Mouse (Mus musculus) CH12F3 (cell line): ENCODE measurements around the gene Tekt4.

Source experiments
- in situ Hi-C: fragments of 300-500 bp; cut with MboI; formaldehyde crosslinking; loops from 2 replicates; pipeline ENCODE4 v1.14.3; 2020; ENCODE audit warnings: low sequenced_read_pairs

The Tekt4 gene

GRCm38 (mm10) chr17:25454272-25454671 lies at the start of gene Tekt4:
TSS of gene Tekt4 (plus strand) at chr17:25454615.
- in situ Hi-C loops: no loop called here

GRCm38 (mm10) chr17:25405224-25405895 lies 49.1 kb upstream of the Tekt4 start:
- in situ Hi-C loops: no loop called here

- in situ Hi-C loops: no loop called here
Observed at GRCm38 (mm10) chr17:25406011-25406441, 48.4 kb upstream of the Tekt4 start.

- in situ Hi-C loops: no loop called here
Observed at GRCm38 (mm10) chr17:25407352-25407751, 47.1 kb upstream of the Tekt4 start.

GRCm38 (mm10) chr17:25408302-25408999 lies 46.0 kb upstream of the Tekt4 start:
- in situ Hi-C loops: no loop called here

- in situ Hi-C loops: no loop called here
Observed at GRCm38 (mm10) chr17:25409621-25410020, 44.8 kb upstream of the Tekt4 start.

DNA sequence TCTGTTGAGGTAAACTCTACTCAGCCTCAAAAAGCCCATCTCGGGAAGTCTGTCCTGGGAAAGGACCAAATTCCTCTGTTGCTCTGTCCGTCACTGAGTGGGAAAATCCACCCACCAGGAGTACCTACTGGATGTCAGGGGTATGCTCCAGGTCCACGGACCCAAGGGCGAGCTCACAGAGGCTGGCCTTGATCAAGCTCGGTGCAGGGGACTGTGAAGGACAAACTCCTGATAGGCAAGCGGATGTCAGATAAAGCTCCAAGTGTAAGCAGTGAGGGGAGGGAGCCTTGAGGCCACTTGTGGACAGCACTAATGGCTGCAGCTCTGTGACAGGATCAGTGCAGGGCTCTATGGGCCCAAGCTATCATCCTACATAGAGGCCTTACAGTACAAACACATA lies 44.2 kb upstream of the Tekt4 start:
- in situ Hi-C loops: no loop called here

DNA sequence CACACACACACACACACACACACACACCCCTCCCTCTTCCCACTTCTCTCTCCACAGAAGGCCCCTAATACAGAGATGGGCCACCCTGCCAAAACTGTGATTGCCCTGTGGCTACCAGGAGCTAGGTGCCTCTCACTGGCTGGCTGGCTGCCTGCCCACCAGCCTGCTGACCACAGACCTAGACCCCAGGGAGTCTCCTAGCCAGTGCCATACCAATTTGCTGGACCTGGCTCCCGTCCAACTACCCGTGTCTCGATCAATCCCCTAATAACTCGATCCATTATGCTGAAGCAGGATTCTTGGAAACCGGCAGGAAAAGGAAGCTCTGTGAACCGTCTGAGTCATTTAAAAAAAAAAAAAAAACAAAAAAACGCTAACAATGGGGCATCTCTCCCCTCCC lies 43.6 kb upstream of the Tekt4 start:
- in situ Hi-C loops: no loop called here

GRCm38 (mm10) chr17:25411251-25411650 lies 43.2 kb upstream of the Tekt4 start:
- in situ Hi-C loops: no loop called here

DNA sequence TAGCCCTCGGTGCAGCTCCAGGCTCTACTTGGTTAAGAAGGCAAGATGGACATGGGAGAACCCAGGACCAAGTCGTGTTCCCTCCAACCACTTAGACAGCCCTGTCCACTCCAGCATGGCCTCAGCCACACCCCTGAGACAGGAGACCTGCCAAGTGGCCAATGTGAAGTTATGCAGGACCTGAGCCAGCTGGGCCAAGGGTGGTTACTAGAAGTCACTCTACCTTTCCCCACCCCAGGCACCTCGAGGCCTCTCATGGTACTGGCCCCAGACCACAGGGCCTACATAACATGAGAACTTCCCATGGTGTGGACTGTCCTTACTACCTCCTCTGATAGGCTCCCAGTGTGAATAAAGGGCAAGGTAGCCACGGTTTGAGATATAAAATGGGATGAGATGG lies 40.2 kb upstream of the Tekt4 start:
- in situ Hi-C loops: no loop called here

DNA sequence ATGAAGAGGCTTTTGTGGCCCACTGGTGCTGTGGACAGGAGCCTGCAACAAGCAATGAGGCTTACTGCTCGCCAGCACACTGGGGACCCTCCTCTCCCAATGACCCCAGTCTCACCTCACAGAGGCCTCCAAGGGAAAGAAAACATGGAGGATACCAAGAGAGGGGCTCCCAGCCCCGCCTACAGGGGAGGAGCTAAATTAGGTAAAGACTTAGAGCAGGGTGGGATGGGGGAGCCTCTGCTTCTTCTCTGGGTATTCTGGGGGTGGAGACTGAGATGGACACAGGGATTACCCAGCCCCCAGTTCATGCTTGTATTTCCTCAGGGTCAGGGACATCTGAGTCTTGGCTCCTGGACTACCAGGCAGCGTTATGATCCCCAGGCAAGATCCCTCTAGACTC lies 39.5 kb upstream of the Tekt4 start:
- in situ Hi-C loops: no loop called here

DNA sequence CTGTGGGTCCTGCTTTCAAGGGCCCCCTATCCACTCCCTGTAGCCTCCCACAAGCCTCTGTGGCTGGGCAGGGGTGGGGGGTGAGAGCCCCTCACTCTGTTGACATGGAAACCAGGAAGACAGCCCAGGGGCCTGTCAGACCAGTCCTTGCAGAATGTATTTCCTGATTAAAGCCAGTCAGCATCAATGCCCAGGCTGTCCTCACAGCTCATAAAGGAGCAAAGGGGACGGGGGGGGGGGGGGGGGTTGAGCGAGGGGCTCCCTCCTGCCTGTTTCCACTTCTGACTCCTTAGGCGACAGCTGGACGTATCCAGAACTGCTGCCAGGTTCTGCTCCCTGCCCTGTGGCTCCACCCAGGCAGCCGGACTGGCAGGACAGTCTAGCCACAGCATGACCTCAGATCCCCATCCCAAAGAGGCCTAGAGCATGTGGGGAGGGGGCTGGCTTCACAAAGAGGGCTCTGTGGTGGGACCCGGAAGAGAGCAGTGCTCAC lies 38.9 kb upstream of the Tekt4 start:
- in situ Hi-C loops: no loop called here

GRCm38 (mm10) chr17:25416219-25416618 lies 38.2 kb upstream of the Tekt4 start:
- in situ Hi-C loops: no loop called here

GRCm38 (mm10) chr17:25417990-25418389 lies 36.4 kb upstream of the Tekt4 start:
- in situ Hi-C loops: no loop called here

- in situ Hi-C loops: no loop called here
Observed at GRCm38 (mm10) chr17:25418926-25419325, 35.5 kb upstream of the Tekt4 start.

DNA sequence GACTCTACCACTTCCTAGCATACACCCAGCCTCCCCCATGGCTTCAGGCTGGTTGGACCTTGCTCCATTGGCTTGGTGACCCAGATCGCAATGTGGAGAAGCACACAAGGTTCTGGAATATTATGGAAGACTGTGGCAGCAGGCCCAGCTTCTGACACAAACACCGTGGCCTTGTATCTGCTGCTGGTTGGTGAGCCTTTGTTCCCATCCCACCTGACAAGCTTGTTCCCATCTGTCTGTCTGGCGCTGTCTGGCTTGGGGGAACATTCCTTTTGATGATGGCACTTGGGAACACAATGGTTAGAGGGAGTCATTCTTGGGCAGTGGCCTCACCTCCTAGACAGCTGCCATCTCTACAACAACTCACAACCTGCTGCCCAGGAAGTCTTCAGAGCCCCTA lies 33.4 kb upstream of the Tekt4 start:
- in situ Hi-C loops: no loop called here

GRCm38 (mm10) chr17:25424526-25425080 lies 29.8 kb upstream of the Tekt4 start:
- in situ Hi-C loops: no loop called here

DNA sequence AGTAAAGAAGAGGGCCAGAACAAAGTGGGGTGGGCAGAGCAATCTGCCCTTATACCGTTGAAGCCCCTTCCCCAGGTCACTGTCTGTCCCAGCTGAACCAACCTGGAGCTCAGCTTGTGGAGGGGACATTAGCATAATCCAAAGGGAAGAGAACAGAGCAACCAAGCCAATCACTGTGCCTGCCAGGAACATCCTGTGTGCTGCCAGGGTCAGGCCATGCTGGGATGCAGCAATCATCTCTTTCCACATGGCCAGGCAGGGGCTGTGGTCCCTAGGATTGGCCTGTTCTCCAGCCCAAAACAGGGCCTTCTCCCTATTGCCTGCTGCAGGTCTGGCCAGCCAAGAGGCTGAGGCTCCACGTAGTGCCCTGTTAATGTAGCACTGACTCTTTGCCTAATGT lies 28.4 kb upstream of the Tekt4 start:
- in situ Hi-C loops: no loop called here

- in situ Hi-C loops: no loop called here
Observed at GRCm38 (mm10) chr17:25427441-25427840, 27.0 kb upstream of the Tekt4 start.

GRCm38 (mm10) chr17:25429240-25429639 lies 25.2 kb upstream of the Tekt4 start:
- in situ Hi-C loops: no loop called here

DNA sequence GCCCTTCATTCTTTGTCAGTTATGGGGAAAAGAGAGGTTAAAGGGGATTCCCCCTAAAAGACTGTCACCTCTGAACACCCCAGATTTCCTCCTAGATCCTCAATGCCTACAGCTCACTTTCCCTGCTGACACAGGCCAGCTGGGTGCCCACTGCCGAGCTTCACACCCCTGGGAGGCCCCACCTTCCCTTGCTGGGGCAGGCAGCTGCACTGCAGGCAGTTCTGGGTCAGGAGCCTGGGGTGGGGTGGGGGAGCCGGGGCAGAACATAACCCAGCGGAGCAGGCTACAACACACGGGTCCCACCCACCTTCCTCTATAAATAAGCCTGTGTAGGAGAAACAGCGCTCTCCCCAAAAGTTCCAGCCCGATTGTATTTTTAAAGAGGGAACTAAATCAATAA lies 24.5 kb upstream of the Tekt4 start:
- in situ Hi-C loops: no loop called here

DNA sequence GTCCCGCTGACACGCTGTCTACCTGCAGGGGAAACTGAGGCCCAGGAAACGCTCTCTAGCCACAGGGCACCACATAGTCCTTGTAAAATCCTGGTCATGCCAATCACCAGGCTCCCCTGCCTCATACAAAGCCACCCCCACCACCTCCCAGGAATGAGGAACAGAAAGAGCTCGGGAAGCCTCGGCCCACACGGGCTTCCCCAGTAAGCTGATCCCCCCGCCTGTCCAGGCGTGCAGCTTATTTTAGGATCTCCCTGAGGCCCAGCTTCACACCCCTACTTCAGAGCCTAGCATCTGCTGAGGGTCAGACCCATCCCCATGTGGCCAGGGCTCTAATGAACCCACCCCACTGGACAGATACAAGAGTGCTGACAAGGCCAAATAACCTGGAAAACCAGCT lies 23.9 kb upstream of the Tekt4 start:
- in situ Hi-C loops: no loop called here
